Mouse (Mus musculus): ENCODE results near the gene Slc26a9. TPM values are rescaled to one million over a fixed set of nuclear protein-coding genes. Genes with fewer than 3 reads are reported as not detected.

Gene Slc26a9
- polyA plus RNA-seq, 1 experiment, result 1.1 TPM

DNA sequence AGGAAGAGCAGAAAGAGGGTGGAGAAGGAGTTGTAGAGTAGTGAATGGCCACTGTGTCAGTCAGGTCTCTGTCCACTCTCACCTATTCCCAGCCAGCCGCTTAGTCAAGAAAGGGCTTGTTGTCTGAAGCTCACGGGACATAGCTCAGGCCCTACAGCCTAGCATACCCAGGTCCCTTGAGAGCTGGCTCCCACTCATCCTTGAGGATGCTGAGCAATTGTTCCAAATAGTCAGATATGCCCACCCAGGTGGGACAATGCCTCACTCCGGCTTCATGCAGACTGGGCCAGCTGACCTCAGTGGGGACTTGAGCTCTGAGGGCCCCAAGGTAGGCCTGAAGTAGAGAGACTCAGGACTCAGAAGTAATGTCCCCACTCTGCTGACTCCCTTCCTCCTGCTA is 60.3 kb downstream of the Slc26a9 start:
- TF ChIP-seq POLR2A (IDR thresholded peaks at IDR 0.05; ENCODE audit: control insufficient read depth, extremely low read depth, insufficient read depth, low read length, poor library complexity), result no peak
- TF ChIP-seq CTCF (IDR thresholded peaks at IDR 0.05; ENCODE audit: borderline replicate concordance, control insufficient read depth, extremely low read depth, insufficient read depth, low read length, poor library complexity), result no peak
- Histone ChIP-seq H3K36me3 (ENCODE audit: control insufficient read depth, insufficient read depth, low read length) (no peaks in the 10 kb centered on the region), H3K4me1 (replicated peaks; ENCODE audit: control insufficient read depth, insufficient read depth, low read length) (no peaks in the 10 kb centered on the region), H3K4me3 (ENCODE audit: control insufficient read depth, insufficient read depth, low read length) (no peak overlapping the region), H3K27me3 (ENCODE audit: control insufficient read depth, insufficient read depth, low read length) (no peaks in the 10 kb centered on the region), H3K27ac (ENCODE audit: control insufficient read depth, insufficient read depth, low read length) (no peak overlapping the region)
- no peak for DNase-seq
- WGBS, result 99% methylated on average over 3 of the region's 3 CpGs

DNA sequence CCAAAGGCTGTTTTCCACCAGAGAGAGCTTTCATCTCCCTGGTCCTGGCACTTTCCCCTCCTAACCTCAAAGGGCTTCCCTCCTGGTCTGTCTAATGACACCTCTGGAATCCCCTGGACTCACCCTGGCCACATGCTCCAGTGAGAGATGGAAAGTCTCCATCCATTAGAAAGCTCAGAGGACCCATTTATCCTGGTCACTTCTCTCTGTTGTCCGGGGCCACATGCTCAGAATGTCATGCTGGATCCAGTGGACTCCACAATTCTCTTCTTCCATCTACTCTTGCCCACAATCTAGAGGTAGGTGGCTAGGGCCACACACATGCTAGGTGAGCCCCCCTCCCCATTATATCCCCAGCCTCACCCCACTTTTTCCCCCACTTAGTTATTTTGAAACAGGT is 65.2 kb downstream of the Slc26a9 start:
- TF ChIP-seq CTCF (IDR thresholded peaks at IDR 0.05; ENCODE audit: borderline replicate concordance, control insufficient read depth, extremely low read depth, insufficient read depth, low read length, poor library complexity) (no peak), POLR2A (IDR thresholded peaks at IDR 0.05; ENCODE audit: control insufficient read depth, extremely low read depth, insufficient read depth, low read length, poor library complexity) (no peak)
- Histone ChIP-seq H3K36me3 (ENCODE audit: control insufficient read depth, insufficient read depth, low read length) (no peaks in the 10 kb centered on the region), H3K4me1 (replicated peaks; ENCODE audit: control insufficient read depth, insufficient read depth, low read length) (no peaks in the 10 kb centered on the region), H3K4me3 (ENCODE audit: control insufficient read depth, insufficient read depth, low read length) (no peak overlapping the region), H3K27me3 (ENCODE audit: control insufficient read depth, insufficient read depth, low read length) (no peaks in the 10 kb centered on the region), H3K27ac (ENCODE audit: control insufficient read depth, insufficient read depth, low read length) (no peak overlapping the region)
- DNase-seq, result no peak
- WGBS, result 89% methylated on average over 1 of the region's 1 CpGs

DNA sequence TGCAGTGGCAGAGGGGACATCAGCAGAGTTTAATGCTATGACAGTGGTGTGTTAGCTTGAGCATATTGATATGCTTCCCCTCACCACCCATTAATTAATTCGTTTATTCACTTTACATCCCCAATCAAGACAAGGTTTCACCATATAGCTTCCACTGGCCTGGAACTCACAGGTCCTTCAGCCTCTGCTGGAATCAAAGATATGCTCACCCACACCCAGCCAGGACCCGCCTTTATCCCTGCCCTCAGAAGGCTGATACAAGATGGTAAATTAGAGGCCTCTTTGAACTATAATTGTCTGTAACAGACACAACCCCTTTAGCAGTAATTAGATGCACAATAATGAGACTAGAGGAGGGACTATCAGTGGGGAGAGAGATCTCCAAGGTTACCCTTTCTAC is 65.8 kb downstream of the Slc26a9 start:
- H3K4me3 ChIP-seq (ENCODE audit: control insufficient read depth, insufficient read depth, low read length), result no peak overlapping the region
- no peaks in the 10 kb centered on the region for H3K36me3 ChIP-seq (ENCODE audit: control insufficient read depth, insufficient read depth, low read length)
- DNase-seq, result no peak
- WGBS, result 85% methylated on average over 2 of the region's 2 CpGs
- H3K4me1 ChIP-seq (replicated peaks; ENCODE audit: control insufficient read depth, insufficient read depth, low read length), result no peaks in the 10 kb centered on the region
- no peaks in the 10 kb centered on the region for H3K27me3 ChIP-seq (ENCODE audit: control insufficient read depth, insufficient read depth, low read length)
- no peak for TF ChIP-seq POLR2A (IDR thresholded peaks at IDR 0.05; ENCODE audit: control insufficient read depth, extremely low read depth, insufficient read depth, low read length, poor library complexity)
- no peak for TF ChIP-seq CTCF (IDR thresholded peaks at IDR 0.05; ENCODE audit: borderline replicate concordance, control insufficient read depth, extremely low read depth, insufficient read depth, low read length, poor library complexity)
- H3K27ac ChIP-seq (ENCODE audit: control insufficient read depth, insufficient read depth, low read length), result no peak overlapping the region

DNA sequence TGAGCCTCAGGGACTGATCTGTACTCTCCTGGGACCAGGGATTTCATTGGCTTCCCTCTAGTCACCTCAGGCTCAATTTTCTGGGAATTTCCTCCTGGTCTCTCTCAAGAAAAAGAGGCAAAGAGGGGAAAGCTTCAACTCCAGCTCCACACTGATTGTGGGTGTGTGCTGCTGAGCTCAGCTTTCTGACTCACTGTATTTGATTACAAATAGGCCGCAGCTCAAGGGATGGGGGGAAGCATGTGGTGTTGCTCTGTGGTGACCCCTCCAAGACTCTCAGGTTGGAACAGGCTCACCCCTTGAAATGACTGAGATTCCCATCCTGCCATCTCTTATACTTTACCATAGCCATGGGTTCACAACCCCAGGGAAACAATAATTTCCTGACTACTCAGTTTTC is 67.6 kb downstream of the Slc26a9 start:
- H3K4me3 ChIP-seq (ENCODE audit: control insufficient read depth, insufficient read depth, low read length), result no peak overlapping the region

DNA sequence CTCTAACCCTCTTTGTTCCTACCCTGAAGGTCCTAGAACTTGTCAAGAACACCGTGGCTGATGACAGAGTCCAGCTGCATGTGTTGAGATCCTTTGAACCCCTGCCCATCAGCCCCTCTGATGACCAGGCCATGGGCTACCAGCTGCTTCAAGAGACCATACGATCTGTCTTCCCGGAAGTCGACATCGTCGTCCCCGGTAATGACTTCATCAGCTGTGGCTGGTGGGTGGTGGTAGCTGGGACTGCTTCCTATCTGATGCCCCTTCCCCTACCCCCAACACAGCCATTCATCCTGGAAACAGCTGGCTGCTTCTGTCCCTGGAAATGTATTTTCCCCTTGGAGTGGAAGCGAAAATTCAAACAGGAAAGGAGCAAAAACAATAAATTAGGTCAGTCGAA is 68.2 kb downstream of the Slc26a9 start:
- WGBS, result 86% methylated on average over 9 of the region's 9 CpGs
- no peak for DNase-seq
- Histone ChIP-seq H3K4me1 (replicated peaks; ENCODE audit: control insufficient read depth, insufficient read depth, low read length) (no peaks in the 10 kb centered on the region), H3K27me3 (ENCODE audit: control insufficient read depth, insufficient read depth, low read length) (no peaks in the 10 kb centered on the region), H3K4me3 (ENCODE audit: control insufficient read depth, insufficient read depth, low read length) (no peak overlapping the region), H3K27ac (ENCODE audit: control insufficient read depth, insufficient read depth, low read length) (no peak overlapping the region), H3K36me3 (ENCODE audit: control insufficient read depth, insufficient read depth, low read length) (no peaks in the 10 kb centered on the region)
- TF ChIP-seq POLR2A (IDR thresholded peaks at IDR 0.05; ENCODE audit: control insufficient read depth, extremely low read depth, insufficient read depth, low read length, poor library complexity), result no peak
- TF ChIP-seq CTCF (IDR thresholded peaks at IDR 0.05; ENCODE audit: borderline replicate concordance, control insufficient read depth, extremely low read depth, insufficient read depth, low read length, poor library complexity), result no peak

More for the DNA sequence above, 67.6 kb downstream of the Slc26a9 start:
- no peaks in the 10 kb centered on the region for H3K4me1 ChIP-seq (replicated peaks; ENCODE audit: control insufficient read depth, insufficient read depth, low read length)
- no peaks in the 10 kb centered on the region for H3K36me3 ChIP-seq (ENCODE audit: control insufficient read depth, insufficient read depth, low read length)
- no peak for DNase-seq
- WGBS, result 94% methylated on average over 1 of the region's 1 CpGs
- no peak for TF ChIP-seq CTCF (IDR thresholded peaks at IDR 0.05; ENCODE audit: borderline replicate concordance, control insufficient read depth, extremely low read depth, insufficient read depth, low read length, poor library complexity)
- no peak for TF ChIP-seq POLR2A (IDR thresholded peaks at IDR 0.05; ENCODE audit: control insufficient read depth, extremely low read depth, insufficient read depth, low read length, poor library complexity)
- no peaks in the 10 kb centered on the region for H3K27me3 ChIP-seq (ENCODE audit: control insufficient read depth, insufficient read depth, low read length)
- no peak overlapping the region for H3K27ac ChIP-seq (ENCODE audit: control insufficient read depth, insufficient read depth, low read length)

DNA sequence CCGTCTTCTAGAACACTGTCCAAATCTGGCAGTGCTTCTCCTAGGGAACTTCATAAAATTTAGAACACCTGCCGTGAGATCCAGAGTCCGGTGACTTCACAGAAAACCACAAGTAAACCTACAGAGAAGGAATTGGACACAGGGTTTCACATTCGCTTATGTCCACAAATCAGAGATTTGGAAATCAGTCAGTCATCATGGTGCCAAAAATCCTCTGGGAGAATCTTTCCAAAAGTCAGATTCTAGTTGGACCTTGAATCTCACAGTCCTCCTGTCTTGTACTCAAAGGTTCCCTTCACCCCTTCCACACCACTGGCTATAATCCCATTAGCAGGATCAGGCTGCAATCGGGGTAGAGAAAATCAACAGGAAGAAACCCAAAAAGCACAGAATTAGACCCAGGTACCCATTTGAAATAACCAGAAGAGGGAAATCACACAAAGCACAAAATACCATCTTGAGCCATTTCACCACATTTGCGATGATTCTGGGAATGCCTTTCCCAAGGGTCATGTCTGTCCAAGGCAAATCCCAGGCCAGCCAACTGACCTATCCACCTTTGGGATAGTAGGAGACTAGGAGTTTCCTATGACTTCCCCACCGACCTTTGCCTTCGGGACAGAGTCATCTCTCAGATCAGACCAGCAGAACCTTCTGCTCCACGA is 68.9 kb downstream of the Slc26a9 start:
- no peak for DNase-seq
- TF ChIP-seq POLR2A (IDR thresholded peaks at IDR 0.05; ENCODE audit: control insufficient read depth, extremely low read depth, insufficient read depth, low read length, poor library complexity), result no peak
- TF ChIP-seq CTCF (IDR thresholded peaks at IDR 0.05; ENCODE audit: borderline replicate concordance, control insufficient read depth, extremely low read depth, insufficient read depth, low read length, poor library complexity), result no peak
- no peak overlapping the region for H3K27ac ChIP-seq (ENCODE audit: control insufficient read depth, insufficient read depth, low read length)
- WGBS, result 96% methylated on average over 9 of the region's 9 CpGs
- no peak overlapping the region for H3K4me3 ChIP-seq (ENCODE audit: control insufficient read depth, insufficient read depth, low read length)
- no peaks in the 10 kb centered on the region for H3K27me3 ChIP-seq (ENCODE audit: control insufficient read depth, insufficient read depth, low read length)
- H3K36me3 ChIP-seq (ENCODE audit: control insufficient read depth, insufficient read depth, low read length), result no peaks in the 10 kb centered on the region
- no peaks in the 10 kb centered on the region for H3K4me1 ChIP-seq (replicated peaks; ENCODE audit: control insufficient read depth, insufficient read depth, low read length)

DNA sequence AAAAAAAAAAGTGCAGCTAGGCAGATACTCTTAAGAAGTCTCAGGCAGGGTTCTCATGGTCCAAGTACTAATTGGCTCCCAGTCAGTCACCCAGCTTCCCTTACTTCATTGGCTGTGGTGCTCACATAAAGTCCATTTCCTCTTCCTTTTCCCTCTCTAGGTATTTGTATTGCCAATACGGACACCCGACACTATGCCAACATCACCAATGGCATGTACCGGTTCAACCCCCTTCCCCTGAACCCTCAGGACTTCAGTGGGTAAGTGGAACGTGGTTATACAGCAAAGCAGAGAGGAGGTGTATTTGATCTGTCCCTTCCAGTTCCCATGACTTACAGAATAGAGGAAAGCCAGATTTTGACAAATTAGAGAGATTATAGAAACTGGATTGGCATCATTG is 69.9 kb downstream of the Slc26a9 start:
- H3K27me3 ChIP-seq (ENCODE audit: control insufficient read depth, insufficient read depth, low read length), result no peaks in the 10 kb centered on the region
- TF ChIP-seq CTCF (IDR thresholded peaks at IDR 0.05; ENCODE audit: borderline replicate concordance, control insufficient read depth, extremely low read depth, insufficient read depth, low read length, poor library complexity) (no peak), POLR2A (IDR thresholded peaks at IDR 0.05; ENCODE audit: control insufficient read depth, extremely low read depth, insufficient read depth, low read length, poor library complexity) (no peak)
- WGBS, result 87% methylated on average over 4 of the region's 4 CpGs
- H3K27ac ChIP-seq (ENCODE audit: control insufficient read depth, insufficient read depth, low read length), result no peak overlapping the region
- H3K4me1 ChIP-seq (replicated peaks; ENCODE audit: control insufficient read depth, insufficient read depth, low read length), result no peaks in the 10 kb centered on the region
- no peak for DNase-seq
- H3K4me3 ChIP-seq (ENCODE audit: control insufficient read depth, insufficient read depth, low read length), result no peak overlapping the region
- H3K36me3 ChIP-seq (ENCODE audit: control insufficient read depth, insufficient read depth, low read length), result no peaks in the 10 kb centered on the region
